Mouse (Mus musculus) myocyte (in vitro differentiated cells): ENCODE measurements around the gene Cdt1. TPM values are rescaled to one million over a fixed set of nuclear protein-coding genes. Genes with fewer than 3 reads are reported as not detected.
"Not testable (repeated sequence)": the region's sequence is repeated elsewhere in the genome, so short reads cannot be mapped to it uniquely, and the experiment has no call there.

Source experiments
- H3K27me3 ChIP-seq: one replicate; pipeline ENCODE4 v1.6.1; 2011; ENCODE audit not compliant: control insufficient read depth, insufficient read depth, insufficient read length
- H3K36me3 ChIP-seq: one replicate; pipeline ENCODE4 v1.6.1; 2011; ENCODE audit not compliant: control insufficient read depth, insufficient read depth
- H3K4me2 ChIP-seq: one replicate; pipeline ENCODE4 v1.6.1; 2011; ENCODE audit warnings: low read depth, control low read depth
- H3K4me3 ChIP-seq: one replicate; pipeline ENCODE4 v1.5.1; 2011; ENCODE audit warnings: mild to moderate bottlenecking, control low read depth, moderate library complexity
- H3K79me2 ChIP-seq: one replicate; pipeline ENCODE4 v1.6.1; 2011; ENCODE audit not compliant: control insufficient read depth, insufficient read depth
- H3ac ChIP-seq: one replicate; pipeline ENCODE4 v1.6.1; 2011; ENCODE audit not compliant: control insufficient read depth, insufficient read length
- CEBPB ChIP-seq: IDR thresholded peaks from 2 replicates; pipeline ENCODE4 v1.6.1; 2011; ENCODE audit warnings: mild to moderate bottlenecking, moderate library complexity; ENCODE audit not compliant: poor library complexity, insufficient read depth, severe bottlenecking
- E2F4 ChIP-seq: IDR thresholded peaks from one replicate; pipeline ENCODE4 v1.6.1; 2011; ENCODE audit warnings: mild to moderate bottlenecking, control low read depth, moderate library complexity; ENCODE audit not compliant: insufficient read depth
- MAX ChIP-seq: IDR thresholded peaks from one replicate; pipeline ENCODE4 v1.6.1; 2011; ENCODE audit warnings: low read depth, mild to moderate bottlenecking, control low read depth
- MYOD1 ChIP-seq, 3 experiments: IDR thresholded peaks; one replicate each; pipeline ENCODE4 v1.6.1; 2011; ENCODE audit warnings: control low read depth in 2 of 3, low read depth in 2 of 3, mild to moderate bottlenecking in 2 of 3, moderate library complexity in 1 of 3; ENCODE audit not compliant: insufficient read length in 2 of 3, control insufficient read depth in 1 of 3
- MYOG ChIP-seq, 3 experiments: IDR thresholded peaks; one replicate each; pipeline ENCODE4 v1.6.1; 2011; ENCODE audit warnings: control low read depth in 2 of 3, low read depth in 2 of 3, mild to moderate bottlenecking in 2 of 3; ENCODE audit not compliant: insufficient read length in 2 of 3, control insufficient read depth in 1 of 3, insufficient read depth in 1 of 3
- POLR2A ChIP-seq: IDR thresholded peaks from one replicate; pipeline ENCODE4 v1.6.1; 2011; ENCODE audit warnings: low read depth, mild to moderate bottlenecking, control low read depth, moderate library complexity; ENCODE audit not compliant: insufficient read length
- POLR2AphosphoS2 ChIP-seq: IDR thresholded peaks from one replicate; pipeline ENCODE4 v1.6.1; 2011; ENCODE audit warnings: low read depth, control low read depth; ENCODE audit not compliant: insufficient read length
- REST ChIP-seq: IDR thresholded peaks from one replicate; pipeline ENCODE4 v1.6.1; 2011; ENCODE audit warnings: mild to moderate bottlenecking, control low read depth, moderate library complexity; ENCODE audit not compliant: insufficient read depth, insufficient read length
- SRF ChIP-seq: IDR thresholded peaks from one replicate; pipeline ENCODE4 v1.6.1; 2011; ENCODE audit warnings: low read depth; ENCODE audit not compliant: control insufficient read depth, insufficient read length
- TCF12 ChIP-seq: IDR thresholded peaks from one replicate; pipeline ENCODE4 v1.6.1; 2011; ENCODE audit warnings: mild to moderate bottlenecking, control low read depth; ENCODE audit not compliant: poor library complexity, insufficient read depth, severe bottlenecking
- TCF3 ChIP-seq: IDR thresholded peaks from one replicate; pipeline ENCODE4 v1.6.1; 2011; ENCODE audit warnings: low read depth, control low read depth; ENCODE audit not compliant: insufficient read length
- USF1 ChIP-seq: IDR thresholded peaks from one replicate; pipeline ENCODE4 v1.6.1; 2011; ENCODE audit warnings: low read depth, mild to moderate bottlenecking, control low read depth, moderate library complexity
- polyA plus RNA-seq: library from polyadenylated mRNA; unstranded; fragments of >200 nt; fragmentation: generic; extraction: Trizol; gene quantifications from one replicate; pipeline ENCODE4 v1.2.1, GENCODE M21; 2012; ENCODE audit warnings: missing spikeins

Gene Cdt1
- polyA plus RNA-seq, 1 experiment = 19.7 TPM

- Histone ChIP-seq H3ac (no peak overlapping the region), H3K36me3 (peaks cover 7% of the 10 kb centered on the region), H3K4me3 (peak overlapping the region; percentile 48), H3K27me3 (no peaks in the 10 kb centered on the region), H3K79me2 (peaks cover 18% of the 10 kb centered on the region), H3K4me2 (peak overlapping the region; percentile 72)
- TF ChIP-seq TCF3 (no peak), POLR2AphosphoS2 (no peak), SRF (no peak), MAX (no peak), REST (no peak), MYOD1 (IDR thresholded peaks at IDR 0.05; ENCODE audit: control insufficient read depth in 1 of 3, insufficient read length in 2 of 3, low read depth in 2 of 3) (no peak), USF1 (no peak)
These were observed 1.5 kb downstream of the Cdt1 start for GRCm38 (mm10) chr8:122569329-122569728.

GRCm38 (mm10) chr8:122569996-122570395 is 2.2 kb downstream of the Cdt1 start:
- peaks cover 18% of the 10 kb centered on the region for H3K79me2 ChIP-seq
- H3K4me2 ChIP-seq = no peak overlapping the region
- H3K36me3 ChIP-seq = peaks cover 7% of the 10 kb centered on the region
- peak overlapping the region; percentile 48 for H3K4me3 ChIP-seq
- no peaks in the 10 kb centered on the region for H3K27me3 ChIP-seq
- TF ChIP-seq MYOG (IDR thresholded peaks at IDR 0.05; ENCODE audit: control insufficient read depth in 1 of 3, insufficient read depth in 1 of 3, insufficient read length in 2 of 3, low read depth in 2 of 3) = no peak
- TF ChIP-seq TCF3 = no peak
- TF ChIP-seq MAX = no peak
- no peak for TF ChIP-seq REST
- TF ChIP-seq CEBPB = no peak
- no peak for TF ChIP-seq TCF12
- no peak for TF ChIP-seq SRF
- TF ChIP-seq POLR2A = no peak
- TF ChIP-seq POLR2AphosphoS2 = no peak
- no peak for TF ChIP-seq E2F4
- no peak for TF ChIP-seq MYOD1 (IDR thresholded peaks at IDR 0.05; ENCODE audit: control insufficient read depth in 1 of 3, insufficient read length in 2 of 3, low read depth in 2 of 3)
- no peak for TF ChIP-seq USF1
- H3ac ChIP-seq = no peak overlapping the region

DNA sequence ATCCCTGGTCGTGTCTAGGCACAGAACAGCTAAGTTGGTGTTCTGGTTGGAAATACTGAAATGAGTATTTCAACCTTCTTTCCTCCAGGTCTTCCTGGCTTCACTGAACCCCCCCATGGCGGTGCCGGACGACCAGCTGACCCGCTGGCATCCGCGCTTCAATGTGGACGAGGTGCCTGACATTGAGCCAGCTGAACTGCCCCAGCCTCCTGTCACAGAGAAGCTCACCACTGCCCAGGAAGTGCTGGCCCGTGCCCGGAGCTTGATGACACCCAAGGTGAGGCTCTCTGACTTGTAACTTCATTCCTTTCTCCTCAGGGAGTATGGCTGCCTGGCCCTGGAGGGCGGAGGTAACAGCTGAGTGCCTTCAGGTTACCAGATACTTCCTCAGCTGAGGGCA is 3.3 kb downstream of the Cdt1 start:
- H3K4me3 ChIP-seq = no peak overlapping the region
- no peak for TF ChIP-seq CEBPB
- TF ChIP-seq USF1 = no peak
- no peak for TF ChIP-seq POLR2A
- no peak for TF ChIP-seq TCF12
- no peak for TF ChIP-seq E2F4
- no peak for TF ChIP-seq SRF
- peaks cover 7% of the 10 kb centered on the region for H3K36me3 ChIP-seq
- H3K27me3 ChIP-seq = no peaks in the 10 kb centered on the region
- H3ac ChIP-seq = no peak overlapping the region
- peaks cover 25% of the 10 kb centered on the region for H3K79me2 ChIP-seq
- no peak overlapping the region for H3K4me2 ChIP-seq

DNA sequence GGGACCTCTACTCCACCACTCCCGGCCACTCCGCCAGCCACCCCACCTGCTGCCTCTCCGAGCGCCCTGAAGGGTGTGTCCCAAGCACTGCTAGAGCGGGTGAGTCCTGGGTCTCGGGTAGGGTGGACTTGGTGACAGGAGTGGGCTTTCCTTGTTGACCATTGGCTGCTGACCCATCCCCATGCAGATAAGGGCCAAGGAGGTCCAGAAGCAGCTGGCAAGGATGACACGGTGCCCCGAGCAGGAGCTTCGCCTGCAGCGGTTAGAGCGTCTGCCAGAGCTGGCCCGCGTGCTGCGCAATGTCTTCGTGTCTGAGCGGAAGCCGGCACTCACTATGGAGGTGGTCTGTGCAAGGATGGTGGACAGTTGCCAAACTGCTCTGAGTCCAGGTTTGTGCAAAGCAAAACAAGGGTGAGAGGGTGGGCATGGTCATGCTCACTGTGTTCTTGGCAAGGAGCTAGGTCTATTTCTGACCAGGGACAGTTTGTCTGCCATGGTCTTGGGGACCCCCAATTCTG is 4.0 kb downstream of the Cdt1 start:
- TF ChIP-seq E2F4 (no peak), USF1 (no peak), TCF12 (no peak), POLR2A (no peak), CEBPB (no peak)
- H3K36me3 ChIP-seq = peaks cover 7% of the 10 kb centered on the region
- H3K27me3 ChIP-seq = no peaks in the 10 kb centered on the region

DNA sequence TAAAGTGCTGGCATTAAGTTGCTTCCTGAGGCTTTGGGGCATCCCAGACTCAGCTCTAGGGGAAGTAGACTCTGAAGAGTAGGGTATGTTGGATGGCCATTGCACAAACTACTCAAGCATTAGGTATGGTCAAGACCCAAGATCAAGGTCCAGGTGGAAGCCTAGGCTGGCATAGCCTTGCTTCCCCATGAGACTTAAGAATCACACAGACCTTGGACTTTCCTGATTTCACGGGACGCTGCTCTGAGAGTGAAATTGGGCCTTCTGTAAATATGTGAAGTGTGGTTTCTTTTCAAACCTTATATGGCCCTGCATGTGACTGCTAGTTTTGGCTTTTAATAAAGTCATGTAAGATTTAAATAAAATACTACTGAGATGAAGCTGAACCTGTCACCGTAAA is 4.9 kb downstream of the Cdt1 start:
- TF ChIP-seq MYOG (IDR thresholded peaks at IDR 0.05; ENCODE audit: control insufficient read depth in 1 of 3, insufficient read depth in 1 of 3, insufficient read length in 2 of 3, low read depth in 2 of 3) = no peak
- no peak for TF ChIP-seq SRF
- TF ChIP-seq MAX = no peak
- TF ChIP-seq USF1 = no peak
- TF ChIP-seq POLR2A = no peak
- TF ChIP-seq E2F4 = no peak
- TF ChIP-seq MYOD1 (IDR thresholded peaks at IDR 0.05; ENCODE audit: control insufficient read depth in 1 of 3, insufficient read length in 2 of 3, low read depth in 2 of 3) = no peak
- no peak for TF ChIP-seq REST
- no peak for TF ChIP-seq CEBPB
- no peak for TF ChIP-seq TCF3
- no peak for TF ChIP-seq POLR2AphosphoS2
- no peak for TF ChIP-seq TCF12
- peaks cover 7% of the 10 kb centered on the region for H3K36me3 ChIP-seq

More for the DNA sequence above, 4.0 kb downstream of the Cdt1 start:
- H3K4me3 ChIP-seq = no peak overlapping the region
- peaks cover 29% of the 10 kb centered on the region for H3K79me2 ChIP-seq
- no peak overlapping the region for H3ac ChIP-seq
- H3K4me2 ChIP-seq = no peak overlapping the region

DNA sequence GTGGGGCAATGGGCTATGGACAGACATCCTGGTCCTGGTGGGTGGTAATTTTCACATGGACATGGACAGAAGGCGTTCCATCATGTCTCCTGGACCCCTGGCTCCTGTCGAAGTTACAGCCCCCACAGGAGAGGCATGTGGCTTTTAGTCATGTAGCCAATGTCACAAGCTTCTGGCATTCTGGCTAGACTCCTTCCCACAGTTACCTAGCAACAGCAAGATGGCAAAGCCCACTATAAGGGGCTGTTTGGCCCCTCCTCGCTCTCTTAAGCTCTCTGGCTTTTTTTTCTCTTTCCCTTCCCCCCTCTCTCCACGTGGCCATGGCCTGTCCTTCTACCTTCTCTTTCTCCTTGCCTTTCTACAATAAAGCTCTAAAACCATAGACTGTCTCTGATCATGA is 5.4 kb downstream of the Cdt1 start:
- not testable (repeated sequence) for H3K4me3 ChIP-seq, H3K27me3 ChIP-seq, H3K4me2 ChIP-seq, H3K36me3 ChIP-seq, H3ac ChIP-seq
- peaks cover 29% of the 10 kb centered on the region for H3K79me2 ChIP-seq

More for the DNA sequence above, 4.9 kb downstream of the Cdt1 start:
- H3ac ChIP-seq = no peak overlapping the region
- no peaks in the 10 kb centered on the region for H3K27me3 ChIP-seq
- no peak overlapping the region for H3K4me2 ChIP-seq
- H3K4me3 ChIP-seq = no peak overlapping the region
- H3K79me2 ChIP-seq = peaks cover 29% of the 10 kb centered on the region
